Mouse (Mus musculus): ENCODE measurements around the gene Gm48552. TPM values are rescaled to one million over a fixed set of nuclear protein-coding genes. Genes with fewer than 3 reads are reported as not detected.
A peak's percentile ranks its signal among the peaks of the same experiment; 100 is the strongest.

Gm48552 gene
- polyA plus RNA-seq, 1 experiment from 2014 or later: 1.7 TPM

DNA sequence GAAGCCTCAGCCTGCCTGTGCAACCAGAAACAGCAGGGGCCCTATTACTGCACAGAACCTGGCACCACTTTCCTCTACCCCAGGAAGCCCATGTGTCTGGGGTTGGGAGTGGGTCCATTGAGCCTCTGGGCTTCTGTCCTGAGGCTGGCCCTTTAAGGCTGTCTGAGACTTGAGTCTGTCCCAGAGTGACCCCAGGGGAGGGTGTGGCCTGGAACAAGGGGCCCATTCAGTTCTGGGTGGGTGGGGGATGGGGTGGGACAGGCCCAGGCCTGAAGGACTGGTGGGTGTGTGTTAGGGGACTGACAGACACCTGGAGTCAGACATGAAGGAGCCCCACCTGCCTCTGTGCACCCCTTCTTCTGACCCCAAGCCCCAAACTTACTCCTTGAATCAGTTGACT is 25.9 kb downstream of the Gm48552 start:
- H3K4me1 ChIP-seq (replicated peaks; ENCODE audit: control insufficient read depth, insufficient read depth, low read length): peaks cover 87% of the 10 kb centered on the region
- no peaks in the 10 kb centered on the region for H3K9me3 ChIP-seq (ENCODE audit: control insufficient read depth, low read length)
- H3K27me3 ChIP-seq (ENCODE audit: control insufficient read depth, insufficient read depth, low read depth, low read length): no peaks in the 10 kb centered on the region
- peak overlapping the region; percentile 81; the same call in 1 of the 2 replicates for H3K27ac ChIP-seq (ENCODE audit: low read length)
- H3K9ac ChIP-seq (ENCODE audit: low read length): no peak overlapping the region; the same call in 1 of the 2 replicates
- ATAC-seq (ENCODE audit: low read depth): no peak
- no peak overlapping the region; the same call in 1 of the 2 replicates for H3K4me2 ChIP-seq (ENCODE audit: low read depth, low read length)
- peaks cover under 1% of the 10 kb centered on the region; the same call in 1 of the 2 replicates for H3K36me3 ChIP-seq (ENCODE audit: control insufficient read depth, insufficient read depth, low read length)
- H3K4me3 ChIP-seq (ENCODE audit: low read length): no peak overlapping the region

DNA sequence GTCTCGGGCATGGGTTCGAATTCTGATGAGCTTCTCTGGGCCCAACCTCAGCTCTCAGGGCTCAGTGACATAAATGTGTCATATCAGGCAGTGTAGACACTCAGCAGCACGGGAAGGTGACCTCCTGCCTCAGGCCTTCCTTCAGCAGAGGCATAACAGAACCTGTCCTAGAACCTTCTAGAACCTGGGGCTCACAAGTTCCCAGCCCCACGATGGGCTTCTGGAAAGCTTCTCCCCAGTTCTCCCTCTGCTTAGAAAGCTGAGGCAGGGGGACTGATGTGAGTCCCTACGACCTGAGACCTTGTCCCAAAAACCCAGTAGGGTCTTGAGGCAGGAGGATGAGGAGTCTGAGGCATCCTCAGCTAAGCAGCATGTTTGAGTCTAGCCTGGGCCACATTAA is 26.3 kb downstream of the Gm48552 start:
- Histone ChIP-seq H3K4me2 (ENCODE audit: low read depth, low read length) (no peak overlapping the region), H3K27me3 (ENCODE audit: control insufficient read depth, insufficient read depth, low read depth, low read length) (no peaks in the 10 kb centered on the region), H3K9me3 (ENCODE audit: control insufficient read depth, low read length) (no peaks in the 10 kb centered on the region), H3K4me3 (ENCODE audit: low read length) (no peak overlapping the region), H3K27ac (ENCODE audit: low read length) (peak overlapping the region; percentile 94; the same call in 1 of the 2 replicates), H3K9ac (ENCODE audit: low read length) (peak overlapping the region; percentile 18; the same call in 1 of the 2 replicates), H3K36me3 (ENCODE audit: control insufficient read depth, insufficient read depth, low read length) (peaks cover 5% of the 10 kb centered on the region), H3K4me1 (replicated peaks; ENCODE audit: control insufficient read depth, insufficient read depth, low read length) (peaks cover 86% of the 10 kb centered on the region)
- WGBS: 75% methylated on average over 5 of the region's 5 CpGs
- no peak for ATAC-seq (ENCODE audit: low read depth)

DNA sequence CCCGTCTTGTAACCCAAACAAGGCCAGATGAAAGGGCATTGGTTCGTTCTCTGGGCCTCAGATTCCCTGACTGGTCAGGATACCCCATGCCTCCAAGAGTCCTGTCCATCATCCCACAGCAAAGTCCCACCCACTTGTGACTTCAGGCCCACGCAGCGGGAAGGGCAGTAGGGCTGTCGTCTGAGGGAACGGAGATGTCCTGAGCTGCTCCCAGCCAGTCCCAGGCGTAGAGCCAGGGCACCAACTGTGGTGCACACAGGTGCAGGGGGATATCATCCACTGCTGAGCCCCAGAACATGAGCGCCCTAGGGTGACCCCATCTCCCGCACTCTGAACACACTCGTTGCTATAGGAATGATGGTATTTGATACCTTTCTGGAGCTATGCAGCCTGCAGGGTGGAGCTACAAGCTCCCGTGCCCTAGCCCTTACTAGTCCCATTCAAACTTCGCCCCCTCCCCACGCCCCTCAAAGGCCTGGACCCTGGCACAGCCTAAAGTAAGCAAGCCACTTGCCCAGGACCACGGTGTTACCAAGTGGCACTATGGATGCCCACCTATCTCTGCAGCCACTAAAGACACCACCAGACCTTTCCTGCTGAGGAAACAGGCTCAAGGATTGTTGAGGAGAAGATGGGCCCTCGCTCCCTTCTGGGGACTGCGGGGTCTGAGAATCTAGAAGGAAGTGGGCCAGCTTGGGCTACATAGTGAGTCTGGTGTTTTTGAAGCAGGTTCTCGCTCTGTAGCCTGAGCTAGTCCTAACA is 26.9 kb downstream of the Gm48552 start:
- 59% methylated on average over 17 of the region's 17 CpGs for WGBS
- Histone ChIP-seq H3K36me3 (ENCODE audit: control insufficient read depth, insufficient read depth, low read length) (peaks cover 7% of the 10 kb centered on the region), H3K4me1 (replicated peaks; ENCODE audit: control insufficient read depth, insufficient read depth, low read length) (peaks cover 82% of the 10 kb centered on the region), H3K27ac (ENCODE audit: low read length) (peak overlapping the region; percentile 94), H3K9me3 (ENCODE audit: control insufficient read depth, low read length) (no peaks in the 10 kb centered on the region), H3K9ac (ENCODE audit: low read length) (0 out of 2 replicates have a peak overlapping the region, but pooled peaks have one; percentile 18), H3K4me3 (ENCODE audit: low read length) (no peak overlapping the region), H3K4me2 (ENCODE audit: low read depth, low read length) (no peak overlapping the region), H3K27me3 (ENCODE audit: control insufficient read depth, insufficient read depth, low read depth, low read length) (no peaks in the 10 kb centered on the region)
- no peak for ATAC-seq (ENCODE audit: low read depth)

DNA sequence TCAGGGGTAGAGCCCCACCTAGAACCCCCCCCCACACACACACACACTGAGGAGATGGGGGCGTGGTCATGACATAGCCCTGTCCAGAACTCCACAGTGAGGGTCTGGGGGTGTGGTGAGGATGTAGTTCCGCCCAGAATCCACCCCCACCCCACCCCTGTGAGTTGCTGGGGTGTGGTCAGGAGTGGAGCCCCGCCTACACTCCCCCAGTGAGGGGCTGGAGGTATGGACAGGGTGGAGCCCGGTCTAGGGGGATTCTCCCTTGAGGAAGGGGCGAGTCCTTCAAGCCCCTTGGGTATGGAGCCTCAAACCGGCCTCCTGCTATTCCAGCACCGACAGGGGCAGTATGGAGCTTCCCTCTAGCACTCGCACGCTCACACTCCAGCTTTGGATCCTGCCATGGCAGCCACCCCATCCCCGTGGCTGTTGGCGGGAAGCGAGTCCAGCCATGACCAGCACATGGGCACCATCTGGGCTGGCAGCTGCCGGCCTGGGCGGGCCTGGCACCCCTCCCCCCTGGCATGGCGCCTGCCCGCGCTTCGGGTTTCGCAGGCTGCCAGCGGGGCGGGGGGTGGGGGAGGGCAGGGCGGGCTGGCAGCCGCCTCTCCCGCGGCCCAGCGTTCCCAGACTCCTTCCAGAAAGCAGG is 27.9 kb downstream of the Gm48552 start:
- peak; percentile 62 for ATAC-seq (ENCODE audit: low read depth)
- peak overlapping the region; percentile 38 for H3K4me3 ChIP-seq (ENCODE audit: low read length)
- H3K9ac ChIP-seq (ENCODE audit: low read length): peak overlapping the region; percentile 65
- H3K4me2 ChIP-seq (ENCODE audit: low read depth, low read length): peak overlapping the region; percentile 70
- peak overlapping the region; percentile 94 for H3K27ac ChIP-seq (ENCODE audit: low read length)
- H3K4me1 ChIP-seq (replicated peaks; ENCODE audit: control insufficient read depth, insufficient read depth, low read length): peaks cover 73% of the 10 kb centered on the region
- H3K36me3 ChIP-seq (ENCODE audit: control insufficient read depth, insufficient read depth, low read length): peaks cover 7% of the 10 kb centered on the region
- H3K9me3 ChIP-seq (ENCODE audit: control insufficient read depth, low read length): no peaks in the 10 kb centered on the region
- WGBS: 2% methylated on average over 26 of the region's 26 CpGs
- H3K27me3 ChIP-seq (ENCODE audit: control insufficient read depth, insufficient read depth, low read depth, low read length): no peaks in the 10 kb centered on the region

DNA sequence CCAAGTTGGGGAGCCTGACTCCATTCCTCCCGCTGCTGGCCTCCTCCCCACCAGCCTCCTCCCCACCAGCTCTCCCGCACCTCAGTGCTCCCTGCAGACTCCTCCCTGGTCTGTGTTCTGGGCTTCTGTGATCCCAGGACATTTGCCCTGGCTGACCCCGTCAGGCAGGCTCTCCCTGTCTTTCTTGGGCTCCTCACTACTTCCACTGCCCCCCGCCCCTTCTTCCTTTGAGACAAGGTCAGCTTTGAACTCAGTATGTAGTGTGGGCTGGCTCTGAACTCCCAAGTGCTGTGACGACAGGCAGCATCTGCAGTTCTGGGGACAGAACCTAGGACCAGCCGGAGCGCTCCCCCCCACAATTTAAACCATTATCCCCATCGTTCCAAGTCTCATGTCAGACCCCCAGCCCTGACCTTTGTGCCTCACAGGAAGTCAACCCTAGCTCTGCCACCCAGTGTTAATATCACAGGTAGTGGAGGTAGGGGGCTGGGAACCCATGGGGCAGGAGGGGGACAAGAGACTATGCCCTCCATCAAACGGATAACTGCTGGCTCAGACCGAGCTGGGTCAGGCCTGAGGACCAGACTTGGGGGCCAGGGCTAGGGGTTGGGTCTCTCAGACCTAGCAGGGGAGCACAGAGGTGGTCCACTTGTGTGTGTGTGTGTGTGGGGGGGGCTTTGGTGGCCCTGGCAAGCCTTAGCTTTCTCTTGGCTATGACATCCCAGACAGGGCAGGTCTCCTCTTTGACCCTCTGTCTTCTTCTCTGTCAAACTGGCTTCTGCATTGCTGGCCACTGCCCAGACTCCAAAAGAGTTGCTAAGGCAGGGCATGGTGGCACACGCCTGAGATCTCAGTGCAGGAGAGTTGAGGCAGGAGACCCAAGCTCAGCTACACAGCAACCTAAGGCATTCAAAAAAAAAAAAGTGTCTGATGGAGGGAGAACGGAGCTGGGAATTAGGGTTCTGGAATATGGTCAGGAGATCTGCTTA is 28.7 kb downstream of the Gm48552 start:
- ATAC-seq (ENCODE audit: low read depth): no peak

DNA sequence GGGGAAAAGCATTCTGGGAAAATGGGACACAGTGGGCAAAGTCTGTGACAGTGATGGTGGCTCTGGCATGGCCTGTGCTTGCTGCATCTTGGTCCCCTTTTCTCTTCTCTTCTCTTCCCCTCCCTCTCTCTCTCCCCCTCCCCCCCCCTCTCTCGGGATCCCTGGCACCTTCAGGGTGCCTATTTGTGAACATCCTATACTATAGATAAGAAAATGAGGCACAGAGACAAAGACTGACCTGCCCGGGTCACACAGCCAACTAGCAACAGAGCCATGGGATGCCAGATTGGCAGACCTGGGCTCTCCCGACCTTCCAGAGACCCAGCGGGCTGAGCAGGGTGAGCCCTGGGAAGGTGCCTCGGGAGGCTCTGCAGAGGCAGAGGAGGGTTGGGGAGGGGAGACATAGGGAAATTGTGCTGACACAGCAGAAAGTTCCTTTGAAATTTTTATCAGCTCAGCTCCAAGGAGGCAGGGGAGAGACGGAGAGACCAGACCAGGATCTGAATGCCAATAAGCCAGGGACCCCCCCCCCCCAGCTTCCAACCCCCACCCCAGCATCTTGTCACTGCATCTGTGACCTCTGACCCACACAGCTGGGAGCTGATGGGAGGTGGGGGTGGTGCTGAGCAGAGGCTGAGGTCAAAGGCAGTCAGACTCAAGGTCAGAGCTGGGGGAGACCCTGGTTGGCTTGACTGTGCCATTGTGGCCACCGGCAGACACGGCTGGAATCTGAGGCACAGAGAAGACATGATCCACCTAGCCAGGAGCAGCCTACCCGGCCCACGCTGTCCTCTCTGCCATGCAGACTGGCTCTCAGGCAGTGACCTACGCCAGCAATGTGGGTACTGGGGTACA is 29.6 kb downstream of the Gm48552 start:
- H3K9ac ChIP-seq (ENCODE audit: low read length): no peak overlapping the region
- no peak overlapping the region for H3K27ac ChIP-seq (ENCODE audit: low read length)
- no peak for ATAC-seq (ENCODE audit: low read depth)
- H3K4me3 ChIP-seq (ENCODE audit: low read length): no peak overlapping the region
- peaks cover 7% of the 10 kb centered on the region for H3K36me3 ChIP-seq (ENCODE audit: control insufficient read depth, insufficient read depth, low read length)
- peaks cover 55% of the 10 kb centered on the region for H3K4me1 ChIP-seq (replicated peaks; ENCODE audit: control insufficient read depth, insufficient read depth, low read length)
- no peaks in the 10 kb centered on the region for H3K9me3 ChIP-seq (ENCODE audit: control insufficient read depth, low read length)
- 55% methylated on average over 11 of the region's 11 CpGs for whole genome bisulfite sequencing
- no peak overlapping the region for H3K4me2 ChIP-seq (ENCODE audit: low read depth, low read length)
- no peaks in the 10 kb centered on the region for H3K27me3 ChIP-seq (ENCODE audit: control insufficient read depth, insufficient read depth, low read depth, low read length)

More for the DNA sequence above, 28.7 kb downstream of the Gm48552 start:
- no peaks in the 10 kb centered on the region for H3K9me3 ChIP-seq (ENCODE audit: control insufficient read depth, low read length)
- H3K27ac ChIP-seq (ENCODE audit: low read length): peak overlapping the region; percentile 94
- WGBS: 49% methylated on average over 12 of the region's 12 CpGs
- peak overlapping the region; percentile 65 for H3K9ac ChIP-seq (ENCODE audit: low read length)
- H3K36me3 ChIP-seq (ENCODE audit: control insufficient read depth, insufficient read depth, low read length): peaks cover 7% of the 10 kb centered on the region
- peak overlapping the region; percentile 38 for H3K4me3 ChIP-seq (ENCODE audit: low read length)
- H3K27me3 ChIP-seq (ENCODE audit: control insufficient read depth, insufficient read depth, low read depth, low read length): no peaks in the 10 kb centered on the region
- peaks cover 64% of the 10 kb centered on the region for H3K4me1 ChIP-seq (replicated peaks; ENCODE audit: control insufficient read depth, insufficient read depth, low read length)
- peak overlapping the region; percentile 70 for H3K4me2 ChIP-seq (ENCODE audit: low read depth, low read length)

DNA sequence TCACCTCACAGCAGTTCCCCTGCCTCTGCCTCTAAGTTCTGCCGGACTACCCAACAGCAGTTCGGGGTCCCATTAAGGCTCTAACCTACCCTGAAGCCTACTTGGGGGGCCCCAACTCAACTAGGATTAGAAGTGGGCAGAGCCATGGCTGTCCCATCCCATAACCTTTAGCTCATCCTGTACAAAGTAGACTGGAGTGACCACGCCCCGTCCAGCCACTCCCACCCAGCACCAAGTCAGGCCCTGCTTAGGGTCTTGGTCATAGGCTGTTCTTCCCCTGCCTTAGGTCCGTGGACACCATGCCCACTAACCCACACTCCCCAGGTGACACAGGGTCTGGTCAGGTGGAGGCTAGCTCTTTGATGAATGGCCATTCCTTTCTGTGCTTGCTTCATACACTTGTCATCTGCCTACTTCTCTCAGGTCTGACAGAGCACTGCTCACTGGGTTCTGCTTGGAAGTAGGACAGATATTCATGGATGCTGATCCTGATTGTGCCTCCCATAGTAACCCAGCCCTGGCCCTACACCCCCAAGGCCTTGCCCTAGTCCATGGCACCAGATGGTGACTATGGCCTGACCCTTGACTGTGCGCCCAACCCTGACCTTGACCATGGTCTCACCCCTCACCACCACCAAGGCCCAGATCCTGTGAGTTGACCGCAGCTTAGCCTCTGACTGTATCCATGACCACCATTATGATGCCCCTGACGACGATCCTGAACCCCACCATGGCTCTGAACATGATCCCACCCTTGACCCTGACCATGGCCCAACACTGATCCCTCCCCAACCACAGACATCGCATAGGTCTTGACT is 30.5 kb downstream of the Gm48552 start:
- H3K9ac ChIP-seq (ENCODE audit: low read length): no peak overlapping the region
- ATAC-seq (ENCODE audit: low read depth): no peak
- H3K4me3 ChIP-seq (ENCODE audit: low read length): no peak overlapping the region
- H3K27ac ChIP-seq (ENCODE audit: low read length): no peak overlapping the region
- peaks cover 52% of the 10 kb centered on the region for H3K4me1 ChIP-seq (replicated peaks; ENCODE audit: control insufficient read depth, insufficient read depth, low read length)
- H3K27me3 ChIP-seq (ENCODE audit: control insufficient read depth, insufficient read depth, low read depth, low read length): no peaks in the 10 kb centered on the region
- peaks cover 7% of the 10 kb centered on the region for H3K36me3 ChIP-seq (ENCODE audit: control insufficient read depth, insufficient read depth, low read length)
- WGBS: 88% methylated on average over 10 of the region's 10 CpGs
- H3K4me2 ChIP-seq (ENCODE audit: low read depth, low read length): no peak overlapping the region
- no peaks in the 10 kb centered on the region for H3K9me3 ChIP-seq (ENCODE audit: control insufficient read depth, low read length)

Measured in lung, embryonic 16.5 days (tissue).